Mouse (Mus musculus) hindbrain, postnatal 0 days (tissue): ENCODE data around the gene Gm20517. TPM values are rescaled to one million over a fixed set of nuclear protein-coding genes. Genes with fewer than 3 reads are reported as not detected.
"Not testable (repeated sequence)": the region's sequence is repeated elsewhere in the genome, so short reads cannot be mapped to it uniquely, and the experiment has no call there.

Experiments used
- ATAC-seq: fragments of 200-750 bp; cut with Nextera tagmentation; 2 replicates; pipeline ENCODE4 v1.8.0; 2017; ENCODE audit warnings: mild to moderate bottlenecking, moderate TSS enrichment, moderate library complexity
- DNase-seq: peaks from one replicate; pipeline ENCODE4 v3.0.0-alpha.2; 2015; ENCODE audit warnings: low spot score
- H3K27ac ChIP-seq: fragments of 300-500 bp; sonication (generic); 2 replicates; pipeline ENCODE4 v1.5.1; 2014; ENCODE audit warnings: mild to moderate bottlenecking
- H3K27me3 ChIP-seq: fragments of 300-500 bp; sonication (generic); 2 replicates; pipeline ENCODE4 v1.6.1; 2014; ENCODE audit warnings: low read length, mixed read lengths; ENCODE audit not compliant: insufficient read depth
- H3K36me3 ChIP-seq: fragments of 300-500 bp; sonication (generic); 2 replicates; pipeline ENCODE4 v1.6.1; 2014; ENCODE audit warnings: low read length, mixed read lengths; ENCODE audit not compliant: insufficient read depth
- H3K4me1 ChIP-seq: fragments of 300-500 bp; sonication (generic); 2 replicates; pipeline ENCODE4 v1.6.1; 2014; ENCODE audit warnings: antibody characterized with exemption, low read length, mixed read lengths; ENCODE audit not compliant: insufficient read depth
- H3K4me2 ChIP-seq: fragments of 300-500 bp; sonication (generic); 2 replicates; pipeline ENCODE4 v1.6.1; 2014; ENCODE audit warnings: low read depth, mild to moderate bottlenecking, low read length, moderate library complexity, mixed read lengths
- H3K4me3 ChIP-seq: fragments of 300-500 bp; sonication (generic); 2 replicates; pipeline ENCODE4 v1.5.1; 2014; ENCODE audit warnings: low read length
- H3K9ac ChIP-seq: fragments of 300-500 bp; sonication (generic); replicated peaks from 2 replicates; pipeline ENCODE4 v1.6.1; 2014; ENCODE audit warnings: mild to moderate bottlenecking, low read length, moderate library complexity, mixed read lengths
- H3K9me3 ChIP-seq: fragments of 300-500 bp; sonication (generic); 2 replicates; pipeline ENCODE4 v1.6.1; 2016; ENCODE audit warnings: low read length, mixed read lengths
- CTCF ChIP-seq: IDR thresholded peaks from 2 replicates; pipeline ENCODE4 v1.5.1; 2016; ENCODE audit warnings: antibody characterized with exemption, control low read depth, low read depth
- WGBS: fragments of 180-500 bp; shearing (Covaris S2); extraction: QIAGEN DNeasy Blood & Tissue Kit; methylation state at CpG from one replicate; pipeline ENCODE4 v1.1.7; 2014; 5-methylcytosine and 5-hydroxymethylcytosine counted together
- polyA plus RNA-seq: library from polyadenylated mRNA; unstranded; fragments of >200 nt; fragmentation: Nextera tagmentation; extraction: Ambion mirVana; gene quantifications from 2 replicates; pipeline ENCODE4 v1.2.1, GENCODE M21; 2015
- total RNA-seq: library from RNA; depleted of rRNA; stranded (reverse); fragments of >200 nt; gene quantifications from 2 replicates; pipeline ENCODE4 v1.2.3, GENCODE M21; 2014

Gene Gm20517
- total and polyA plus RNA-seq, 2 experiments from 2014 or later: 1.6 to 4.8 TPM

GRCm38 (mm10) chr17:47614018-47614417 lies 2.6 kb downstream of the Gm20517 start:
- Histone ChIP-seq H3K4me2 (no peak overlapping the region), H3K27ac (no peak overlapping the region), H3K9me3 (no peaks in the 10 kb centered on the region), H3K27me3 (no peaks in the 10 kb centered on the region), H3K9ac (no peak overlapping the region), H3K4me3 (no peak overlapping the region), H3K4me1 (peaks cover 14% of the 10 kb centered on the region), H3K36me3 (peaks cover 11% of the 10 kb centered on the region; the same call in 1 of the 2 replicates)
- no peak for DNase-seq
- TF ChIP-seq CTCF: peak; percentile 54
- ATAC-seq: no peak
- 89% methylated on average over 1 of the region's 1 CpGs for WGBS

GRCm38 (mm10) chr17:47616119-47616518 lies 4.7 kb downstream of the Gm20517 start:
- WGBS: 96% methylated on average over 8 of the region's 8 CpGs
- H3K9ac ChIP-seq: no peak overlapping the region
- no peak for TF ChIP-seq CTCF
- no peaks in the 10 kb centered on the region for H3K9me3 ChIP-seq
- no peak for ATAC-seq
- peaks cover 10% of the 10 kb centered on the region for H3K4me1 ChIP-seq
- peaks cover 11% of the 10 kb centered on the region; the same call in 1 of the 2 replicates for H3K36me3 ChIP-seq
- no peak overlapping the region for H3K4me2 ChIP-seq
- no peak for DNase-seq
- no peak overlapping the region for H3K27ac ChIP-seq
- no peaks in the 10 kb centered on the region for H3K27me3 ChIP-seq
- H3K4me3 ChIP-seq: no peak overlapping the region

GRCm38 (mm10) chr17:47616652-47617051 lies 5.3 kb downstream of the Gm20517 start:
- Histone ChIP-seq H3K4me2 (no peak overlapping the region), H3K36me3 (peaks cover 11% of the 10 kb centered on the region; the same call in 1 of the 2 replicates), H3K4me3 (no peak overlapping the region), H3K27me3 (no peaks in the 10 kb centered on the region), H3K27ac (no peak overlapping the region), H3K4me1 (peaks cover 10% of the 10 kb centered on the region), H3K9ac (no peak overlapping the region), H3K9me3 (no peaks in the 10 kb centered on the region)
- ATAC-seq: no peak
- no peak for TF ChIP-seq CTCF
- 92% methylated on average over 4 of the region's 4 CpGs for WGBS
- DNase-seq: no peak

- Histone ChIP-seq H3K36me3 (peaks cover 21% of the 10 kb centered on the region; the same call in 1 of the 2 replicates), H3K9me3 (no peaks in the 10 kb centered on the region), H3K4me2 (no peak overlapping the region), H3K4me3 (no peak overlapping the region), H3K4me1 (peaks cover 2% of the 10 kb centered on the region; the same call in 1 of the 2 replicates), H3K27ac (no peak overlapping the region), H3K27me3 (no peaks in the 10 kb centered on the region), H3K9ac (no peak overlapping the region)
- DNase-seq (no peak), ATAC-seq (no peak)
- WGBS: 96% methylated on average over 9 of the region's 9 CpGs
- TF ChIP-seq CTCF: no peak
These were observed 6.4 kb downstream of the Gm20517 start for GRCm38 (mm10) chr17:47617605-47618307.

GRCm38 (mm10) chr17:47618556-47619311 lies 7.3 kb downstream of the Gm20517 start:
- Histone ChIP-seq H3K36me3 (peaks cover 29% of the 10 kb centered on the region), H3K4me2 (no peak overlapping the region), H3K4me3 (no peak overlapping the region), H3K27me3 (no peaks in the 10 kb centered on the region), H3K9ac (no peak overlapping the region), H3K4me1 (no peaks in the 10 kb centered on the region), H3K9me3 (no peaks in the 10 kb centered on the region), H3K27ac (no peak overlapping the region)
- ATAC-seq (no peak), DNase-seq (no peak)
- 79% methylated on average over 13 of the region's 13 CpGs for WGBS
- TF ChIP-seq CTCF: no peak

- H3K27ac ChIP-seq: no peak overlapping the region
- H3K9ac ChIP-seq: no peak overlapping the region
- peaks cover 22% of the 10 kb centered on the region for H3K36me3 ChIP-seq
- no peak for TF ChIP-seq CTCF
- no peaks in the 10 kb centered on the region for H3K27me3 ChIP-seq
- WGBS: 91% methylated on average over 14 of the region's 14 CpGs
- no peak overlapping the region for H3K4me2 ChIP-seq
- no peak for DNase-seq
- no peak for ATAC-seq
- no peaks in the 10 kb centered on the region; the same call in 1 of the 2 replicates for H3K4me1 ChIP-seq
- no peak overlapping the region for H3K4me3 ChIP-seq
- no peaks in the 10 kb centered on the region for H3K9me3 ChIP-seq
These were observed 11.6 kb downstream of the Gm20517 start for GRCm38 (mm10) chr17:47622912-47623554.

GRCm38 (mm10) chr17:47624572-47624971 lies 13.2 kb downstream of the Gm20517 start:
- not testable (repeated sequence) for ATAC-seq, H3K27ac ChIP-seq, H3K9ac ChIP-seq, H3K9me3 ChIP-seq, H3K27me3 ChIP-seq, DNase-seq, H3K4me3 ChIP-seq, H3K4me2 ChIP-seq, H3K4me1 ChIP-seq
- peaks cover 22% of the 10 kb centered on the region for H3K36me3 ChIP-seq
- WGBS: 97% methylated on average over 3 of the region's 5 CpGs
